Mouse (Mus musculus): Measurements from ENCODE around the gene Lrit2.

Gene Lrit2

GRCm38 (mm10) chr14:37067629-37068028, at the start of gene Lrit2:
TSS of gene Lrit2 (plus strand) at chr14:37067929.
- DNase-seq, result no peak

DNA sequence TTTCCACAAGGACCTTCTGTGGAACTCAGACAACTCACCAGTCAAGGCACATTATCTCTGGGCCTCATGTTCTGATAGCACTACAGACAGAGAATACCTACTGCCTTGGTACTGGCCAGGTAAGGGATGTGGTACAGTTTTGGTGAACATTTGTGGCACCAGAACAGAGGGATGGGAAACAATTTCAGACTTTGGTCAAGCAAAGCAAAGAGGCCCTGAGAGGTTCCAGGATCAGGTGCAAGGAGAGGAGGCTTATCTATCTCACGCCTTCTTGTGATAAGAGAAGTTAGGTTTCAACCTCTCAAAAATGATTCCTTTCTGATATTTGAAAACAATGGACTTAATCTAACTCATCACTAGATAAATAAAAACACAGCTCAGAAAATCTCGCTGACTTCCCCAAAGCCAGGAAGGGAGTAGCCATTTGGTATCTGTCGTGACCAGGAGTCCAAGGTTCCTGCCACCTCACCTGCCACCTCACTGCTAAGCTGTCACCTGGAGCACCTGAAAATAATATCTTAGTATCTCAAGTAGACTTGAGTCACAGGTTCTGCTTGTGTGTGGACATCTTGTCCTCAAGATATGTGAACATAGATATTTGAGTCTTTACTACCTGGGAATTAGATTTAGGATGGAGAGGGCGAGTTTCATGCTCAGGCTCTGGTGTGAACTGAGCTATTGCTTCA, 40.3 kb upstream of the Lrit2 start:
- no peak for DNase-seq

DNA sequence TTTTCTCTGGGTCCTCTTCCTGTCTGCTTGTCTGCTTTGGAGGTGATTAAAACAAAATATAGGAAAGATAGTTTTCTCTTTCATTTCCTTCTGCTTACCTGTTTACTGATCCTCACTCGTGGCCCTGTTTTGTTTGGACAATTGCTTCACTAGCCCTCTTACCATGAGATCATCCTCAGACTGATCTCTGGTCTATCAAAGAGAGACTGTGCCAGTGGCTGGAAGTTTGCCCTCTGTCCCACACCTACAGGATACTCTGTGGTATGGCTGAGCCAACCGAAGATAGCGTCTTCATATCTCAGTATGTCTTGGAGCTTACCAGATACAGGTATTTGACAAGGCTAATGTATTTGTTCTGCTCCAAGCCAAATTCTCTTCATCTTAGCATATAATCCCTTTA, 39.8 kb upstream of the Lrit2 start:
- no peak for DNase-seq

DNA sequence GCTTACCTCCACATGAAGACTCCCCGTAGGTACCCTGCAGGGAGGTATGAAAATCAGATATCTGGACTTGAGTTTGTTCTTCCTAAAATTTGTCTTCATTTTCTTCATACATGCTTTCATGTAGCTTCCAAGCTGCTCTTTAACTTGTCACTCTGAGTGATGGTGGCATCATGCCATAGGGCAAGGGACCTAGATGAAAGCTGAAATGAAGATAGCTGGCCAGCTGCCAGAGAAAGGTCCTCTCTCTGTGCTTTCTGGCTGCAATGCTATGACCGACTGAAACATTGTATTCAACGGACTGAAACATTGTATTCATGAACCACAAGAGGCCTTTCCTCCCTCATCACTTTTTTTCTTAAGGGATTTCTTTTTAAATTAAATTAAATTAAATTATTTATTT, 39.2 kb upstream of the Lrit2 start:
- no peak for DNase-seq

DNA sequence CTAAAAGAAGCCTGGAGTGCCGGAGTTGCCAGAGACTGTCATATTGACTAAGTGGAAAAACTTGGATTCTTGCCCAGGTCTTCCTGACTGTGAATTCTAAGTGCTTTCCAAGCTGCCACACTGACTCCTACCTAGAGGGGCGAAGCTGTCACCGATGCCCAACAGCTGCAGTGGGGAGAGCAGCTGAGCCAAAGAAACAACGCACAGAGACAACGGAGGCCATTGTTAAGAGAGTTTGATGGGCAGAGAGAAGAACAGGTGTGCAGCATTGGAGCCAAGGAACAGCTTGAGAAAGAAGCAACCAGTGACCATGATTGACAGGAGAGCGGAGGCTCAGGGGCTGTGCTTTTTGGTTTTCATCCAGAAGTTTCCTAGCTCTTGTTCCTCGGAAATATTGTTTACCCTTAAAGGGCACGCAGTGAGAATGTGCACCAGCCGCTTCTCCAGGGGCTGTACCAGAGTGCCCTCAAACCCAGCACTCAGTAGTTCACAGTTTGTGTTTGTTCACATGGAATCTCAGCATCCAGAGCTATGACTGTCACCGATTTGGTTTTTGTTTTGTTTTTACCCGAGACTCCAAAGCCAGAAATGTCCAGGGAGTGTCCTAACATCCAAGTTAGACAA, 35.1 kb upstream of the Lrit2 start:
- peak in 1 of 2 experiments; percentile 9 for DNase-seq

DNA sequence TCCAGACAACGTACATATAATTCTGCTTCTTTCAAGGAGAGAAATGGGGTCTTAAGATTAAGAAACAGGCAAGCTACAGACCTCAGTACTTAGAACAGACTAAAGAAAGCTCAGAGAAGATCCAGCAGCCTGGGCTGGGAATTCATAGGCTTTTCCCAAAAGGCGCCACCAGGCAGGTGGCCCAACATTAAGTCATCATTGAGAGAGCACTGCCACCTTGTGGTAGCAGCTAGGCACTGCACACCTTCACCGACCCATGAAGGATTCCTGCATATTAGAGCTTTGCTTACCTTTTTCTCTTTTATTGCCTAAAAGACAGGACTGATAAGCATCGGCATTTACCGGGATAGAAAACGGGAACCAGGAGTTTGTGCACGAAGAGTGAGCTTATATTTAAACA, 34.5 kb upstream of the Lrit2 start:
- DNase-seq, result peak; percentile 76 to 85

GRCm38 (mm10) chr14:37034432-37034831, 33.3 kb upstream of the Lrit2 start:
- no peak for DNase-seq

- no peak for DNase-seq
These were observed 18.8 kb upstream of the Lrit2 start, which contains the start of gene Rgr for GRCm38 (mm10) chr14:37048914-37049410. TSS of gene Rgr (minus strand) at chr14:37048964.

DNA sequence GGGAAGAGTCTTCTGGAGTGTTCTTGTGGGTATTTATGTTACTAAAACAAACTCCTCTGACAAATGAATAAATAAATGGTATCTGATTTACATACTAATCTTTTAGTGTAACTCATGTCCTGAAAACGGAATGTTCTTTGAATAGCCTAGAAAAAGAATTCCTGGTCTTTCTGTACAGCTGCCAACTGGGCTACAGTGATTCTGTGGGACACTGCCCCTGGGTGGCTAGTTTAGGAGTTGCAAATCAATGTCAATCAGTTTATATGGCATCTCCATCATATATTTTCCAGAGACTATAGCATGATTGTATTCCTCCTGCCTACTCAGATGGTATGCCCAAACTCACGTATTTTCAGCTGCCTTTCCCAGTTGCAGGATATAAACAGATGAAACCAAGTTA, 2.9 kb upstream of the Lrit2 start:
- DNase-seq, result no peak

GRCm38 (mm10) chr14:37066636-37067035, 1.1 kb upstream of the Lrit2 start:
- no peak for DNase-seq

GRCm38 (mm10) chr14:37068516-37068915, 787 bp downstream of the Lrit2 start:
- DNase-seq, result no peak

GRCm38 (mm10) chr14:37080724-37081123, 13.0 kb downstream of the Lrit2 start:
- DNase-seq, result no peak

DNA sequence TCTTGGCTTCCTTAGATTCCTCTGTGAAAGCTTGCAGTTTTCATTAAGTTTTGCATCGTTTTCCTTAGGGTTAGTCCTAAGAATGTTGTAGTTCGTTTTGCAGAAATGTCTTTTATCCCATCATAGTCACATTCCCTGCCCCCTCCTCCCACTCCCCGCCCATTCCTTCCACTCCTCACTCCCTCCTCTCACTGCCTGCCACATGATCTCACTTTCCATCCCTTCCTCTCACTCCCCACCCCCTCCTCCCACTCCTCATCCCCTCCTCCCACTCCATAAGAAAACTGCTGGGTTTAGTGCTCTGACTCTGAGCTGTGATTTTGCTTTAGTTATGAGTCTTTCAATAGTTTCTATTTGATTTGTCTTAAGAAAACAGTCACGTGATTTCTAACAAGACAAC, 16.0 kb downstream of the Lrit2 start:
- no peak for DNase-seq

DNA sequence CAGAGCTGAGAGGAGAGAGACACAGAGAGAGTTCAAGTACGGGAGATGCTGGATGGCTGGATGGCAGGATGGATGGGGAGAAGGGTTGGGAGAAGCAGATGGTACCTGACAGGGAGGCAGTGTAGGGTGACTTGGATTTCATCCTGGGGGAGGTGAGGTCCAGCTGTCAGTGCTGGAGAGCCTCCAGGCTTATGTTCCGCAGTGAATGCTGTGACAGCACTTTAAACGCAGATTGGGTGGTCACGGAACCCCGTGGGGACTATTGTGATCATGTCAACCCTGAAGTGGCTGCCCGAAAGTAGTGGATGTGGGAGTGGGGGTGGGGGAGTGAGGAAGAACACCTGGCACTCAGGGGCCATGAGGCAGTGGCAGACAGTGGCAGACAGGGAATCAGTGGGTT, 26.7 kb downstream of the Lrit2 start:
- no peak for DNase-seq

DNA sequence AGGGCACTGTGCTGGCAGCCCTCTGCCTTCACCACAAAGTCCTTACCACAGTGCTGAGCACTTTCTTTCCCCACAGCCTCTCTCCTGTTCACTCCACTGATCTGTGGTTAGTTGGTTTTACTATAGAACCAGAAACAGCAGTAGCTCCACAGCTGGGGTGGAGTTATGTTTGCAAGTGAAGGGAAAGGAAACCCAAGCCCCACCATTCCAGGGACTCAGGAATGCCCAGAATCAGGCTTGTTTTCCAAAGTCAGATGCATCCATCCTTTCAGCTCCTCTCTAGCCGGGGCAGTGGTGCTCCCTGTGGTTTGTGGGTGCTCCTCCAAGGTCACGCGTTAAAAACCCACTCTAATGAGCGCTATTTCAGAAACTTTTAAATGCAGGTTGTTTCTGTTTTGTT, 27.8 kb downstream of the Lrit2 start:
- DNase-seq, result no peak

DNA sequence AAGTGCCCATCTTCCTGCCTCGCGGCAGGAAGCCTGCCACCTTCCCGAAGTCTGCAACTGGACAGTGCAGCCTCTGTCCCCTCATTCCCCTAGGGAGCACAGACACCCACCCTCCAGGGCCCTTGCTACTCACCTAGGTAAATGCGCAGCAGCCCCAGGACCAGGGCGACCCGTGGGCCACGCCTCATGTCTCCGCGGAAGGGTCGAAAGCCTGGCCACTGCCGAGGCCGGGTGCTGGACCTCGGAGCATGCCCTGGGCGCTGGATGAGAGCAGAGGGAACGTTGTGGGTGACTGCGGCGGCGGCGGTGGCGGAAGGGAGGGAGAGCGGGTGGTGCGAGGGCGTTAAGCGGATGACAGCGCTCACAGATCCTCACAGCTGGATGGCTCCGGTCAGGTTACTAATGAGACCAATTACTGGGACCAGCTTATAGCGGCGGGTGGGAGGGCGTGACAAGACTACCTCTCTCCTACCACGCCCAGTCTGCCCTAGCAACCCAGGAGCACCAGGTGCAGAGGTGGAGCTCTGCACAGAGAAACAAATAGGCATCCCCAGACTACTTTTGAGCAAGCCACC, 30.3 kb downstream of the Lrit2 start, which contains the start of gene Cdhr1:
TSS of gene Cdhr1 (minus strand) at position 392 of the 575 bp plus-strand sequence.
- DNase-seq, result peak; percentile 7 to 9

DNA sequence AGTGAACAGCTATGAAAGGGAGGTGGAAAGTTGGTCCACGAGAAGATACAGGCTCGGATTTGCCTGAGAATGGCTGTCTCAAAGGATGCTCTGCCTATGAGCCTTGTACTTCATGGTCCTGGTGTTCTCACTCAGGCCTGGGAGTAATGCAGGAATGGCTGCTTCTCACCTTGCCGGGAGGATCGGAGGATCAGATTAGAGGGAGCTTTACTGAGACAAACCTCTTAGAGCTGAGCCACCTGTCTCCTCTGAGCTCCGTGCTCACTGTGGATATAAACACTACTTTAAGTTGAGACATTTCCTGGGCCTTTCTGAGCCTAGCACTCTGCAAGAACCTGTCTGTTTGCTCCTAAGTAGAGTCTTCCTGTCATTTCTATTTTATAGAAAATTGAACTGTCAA, 33.8 kb downstream of the Lrit2 start:
- no peak for DNase-seq

GRCm38 (mm10) chr14:37102484-37102883, 34.8 kb downstream of the Lrit2 start:
- DNase-seq, result no peak

DNA sequence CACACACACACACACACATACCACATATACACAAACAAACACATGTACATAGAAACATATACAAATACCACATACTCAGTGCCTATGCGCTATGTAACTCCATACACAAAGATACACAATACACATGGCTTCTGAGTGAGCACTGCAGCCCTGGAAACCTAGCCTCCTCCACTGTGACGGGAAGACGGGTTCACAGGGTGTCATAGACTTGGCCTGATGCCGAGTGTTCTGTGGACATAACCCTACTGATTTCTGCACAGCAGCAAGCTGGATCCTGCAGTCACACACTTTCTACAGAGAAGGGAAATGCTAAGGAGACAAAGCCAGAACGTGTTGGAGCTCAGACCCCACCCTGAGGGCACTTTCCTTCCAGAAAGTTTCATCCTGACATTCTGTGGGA, 37.0 kb downstream of the Lrit2 start:
- DNase-seq, result no peak

DNA sequence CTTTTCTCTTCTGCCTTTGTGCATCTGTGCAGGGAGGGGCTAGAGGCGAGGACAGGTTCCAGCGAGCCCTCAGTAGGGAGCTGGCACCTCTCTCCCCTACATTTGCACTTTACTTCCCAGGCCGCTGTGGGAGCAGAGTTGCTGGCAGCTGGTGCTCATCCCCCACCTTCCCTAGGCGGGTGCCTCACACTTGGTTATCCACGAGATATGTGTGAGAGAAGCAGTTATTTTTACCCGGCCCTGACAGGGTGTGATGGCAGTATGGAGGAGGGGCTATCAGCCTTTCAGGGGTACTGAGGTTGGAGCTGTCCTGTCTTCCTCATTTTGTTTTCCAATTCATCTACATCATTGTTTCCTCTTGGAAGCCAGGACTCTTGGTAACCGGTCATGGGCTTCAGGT, 38.1 kb downstream of the Lrit2 start:
- DNase-seq, result peak in 1 of 2 experiments; percentile 9

DNA sequence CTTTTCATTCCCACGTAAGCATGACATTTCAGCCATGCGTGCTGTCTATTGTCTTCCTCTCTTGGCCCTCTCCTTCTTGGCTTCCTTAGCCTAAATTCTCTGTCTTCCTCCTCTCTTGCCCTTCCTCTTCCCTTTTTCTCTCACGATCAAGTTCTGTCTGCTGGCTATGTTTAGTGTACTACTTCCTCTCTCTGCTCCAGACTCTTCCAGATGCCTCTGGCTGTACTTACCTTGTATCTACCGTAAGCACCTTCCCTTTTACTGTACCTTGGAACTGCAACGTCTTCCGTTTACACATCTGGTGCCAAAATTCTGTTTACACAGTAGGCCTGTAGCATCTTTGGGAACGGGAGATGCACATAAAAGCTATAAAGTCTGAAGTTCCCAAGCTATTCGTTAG, 41.7 kb downstream of the Lrit2 start:
- no peak for DNase-seq

- no peak for DNase-seq
These were observed 42.2 kb downstream of the Lrit2 start for GRCm38 (mm10) chr14:37109975-37110374.

GRCm38 (mm10) chr14:37110456-37110855, 42.7 kb downstream of the Lrit2 start:
- no peak for DNase-seq

GRCm38 (mm10) chr14:37111371-37111770, 43.6 kb downstream of the Lrit2 start:
- no peak for DNase-seq
